Mouse (Mus musculus): ENCODE data around the gene Olfr331. TPM values are rescaled to one million over a fixed set of nuclear protein-coding genes. Genes with fewer than 3 reads are reported as not detected.

Gene Olfr331
- polyA plus RNA-seq, 1 experiment: not detected

DNA sequence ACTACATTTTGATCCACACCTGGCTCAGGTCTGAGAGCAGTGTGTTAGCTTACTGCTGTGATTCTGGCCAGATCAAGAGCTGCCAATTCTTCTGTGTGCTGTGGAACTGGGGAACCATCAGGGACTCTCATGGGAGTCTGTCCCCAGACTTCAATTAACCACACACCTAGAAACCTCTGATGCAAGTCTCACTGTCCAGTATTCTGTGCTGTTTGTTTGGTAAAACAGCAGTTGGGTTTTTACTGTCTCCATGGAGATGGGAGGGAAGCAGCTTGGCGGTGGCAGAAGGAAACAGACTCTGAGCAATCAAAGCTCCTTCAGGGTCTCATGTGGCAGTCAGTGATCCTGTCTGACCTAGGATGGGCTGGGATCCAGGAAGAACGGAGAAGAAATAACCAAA is 9.9 kb downstream of the Olfr331 start, which contains the start of gene Olfr332:
Olfr332 (minus strand) TSS at position 101 of the 400 bp plus-strand sequence.
- TF ChIP-seq POLR2A (IDR thresholded peaks at IDR 0.05; ENCODE audit: control insufficient read depth, extremely low read depth, insufficient read depth, low read length, poor library complexity) (no peak), CTCF (IDR thresholded peaks at IDR 0.05; ENCODE audit: borderline replicate concordance, control insufficient read depth, extremely low read depth, insufficient read depth, low read length, poor library complexity) (no peak)
- Histone ChIP-seq H3K4me1 (replicated peaks; ENCODE audit: control insufficient read depth, insufficient read depth, low read length) (no peaks in the 10 kb centered on the region), H3K4me3 (ENCODE audit: control insufficient read depth, insufficient read depth, low read length) (no peak within 1 kb of the TSS), H3K27ac (ENCODE audit: control insufficient read depth, insufficient read depth, low read length) (no peak within 1 kb of the TSS), H3K27me3 (ENCODE audit: control insufficient read depth, insufficient read depth, low read length) (no peaks in the 10 kb centered on the region), H3K36me3 (ENCODE audit: control insufficient read depth, insufficient read depth, low read length) (no peaks in the 10 kb centered on the region)
- WGBS: 85% methylated on average over 2 of the region's 2 CpGs
- DNase-seq: no peak

DNA sequence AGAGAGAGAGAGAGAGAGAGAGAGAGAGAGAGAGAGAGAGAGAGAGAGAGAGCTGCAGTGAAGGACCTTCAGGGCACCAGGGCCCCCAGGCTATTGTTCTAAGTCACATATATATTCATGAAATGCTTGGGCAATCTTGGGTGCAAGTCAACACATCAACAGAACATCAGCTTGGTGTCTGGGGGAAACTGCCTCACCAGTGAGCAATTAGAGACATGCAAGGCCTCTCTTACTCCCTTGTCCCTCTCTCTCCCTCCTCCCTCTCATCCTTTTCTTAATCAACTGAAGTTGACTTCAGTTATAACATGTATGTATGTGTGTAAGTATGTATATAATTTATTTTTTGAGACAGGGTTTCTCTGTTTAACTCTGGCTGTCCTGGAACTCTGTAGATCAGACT is 40.2 kb downstream of the Olfr331 start, which contains the start of gene Olfr30:
Olfr30 (minus strand) TSS at position 101 of the 400 bp plus-strand sequence.
- Histone ChIP-seq H3K27ac (ENCODE audit: control insufficient read depth, insufficient read depth, low read length) (no peak within 1 kb of the TSS), H3K4me3 (ENCODE audit: control insufficient read depth, insufficient read depth, low read length) (no peak within 1 kb of the TSS), H3K4me1 (replicated peaks; ENCODE audit: control insufficient read depth, insufficient read depth, low read length) (no peaks in the 10 kb centered on the region), H3K27me3 (ENCODE audit: control insufficient read depth, insufficient read depth, low read length) (no peaks in the 10 kb centered on the region), H3K36me3 (ENCODE audit: control insufficient read depth, insufficient read depth, low read length) (no peaks in the 10 kb centered on the region)
- TF ChIP-seq CTCF (IDR thresholded peaks at IDR 0.05; ENCODE audit: borderline replicate concordance, control insufficient read depth, extremely low read depth, insufficient read depth, low read length, poor library complexity) (no peak), POLR2A (IDR thresholded peaks at IDR 0.05; ENCODE audit: control insufficient read depth, extremely low read depth, insufficient read depth, low read length, poor library complexity) (no peak)
- DNase-seq: no peak

DNA sequence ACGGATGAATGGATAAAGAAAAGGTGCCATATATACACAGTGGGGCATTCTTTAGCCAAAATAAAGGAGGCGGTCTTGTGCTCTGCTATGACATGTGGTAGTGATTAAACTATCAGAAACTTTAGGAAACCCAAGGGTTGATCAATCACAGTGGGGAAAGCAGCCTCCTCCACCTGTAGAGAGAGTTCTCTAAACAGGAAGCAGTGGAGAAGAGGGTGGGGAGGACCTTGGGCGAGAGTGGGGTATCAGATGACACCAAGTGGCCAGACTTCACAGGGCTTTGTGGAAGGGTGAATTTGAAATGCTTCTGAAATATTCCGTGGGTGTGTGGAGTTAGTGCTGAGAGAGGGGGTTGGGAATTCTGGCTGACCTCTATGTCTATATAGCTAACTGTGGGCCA is 48.8 kb downstream of the Olfr331 start:
- Histone ChIP-seq H3K27ac (ENCODE audit: control insufficient read depth, insufficient read depth, low read length) (no peak overlapping the region), H3K4me3 (ENCODE audit: control insufficient read depth, insufficient read depth, low read length) (no peak overlapping the region), H3K27me3 (ENCODE audit: control insufficient read depth, insufficient read depth, low read length) (no peaks in the 10 kb centered on the region), H3K4me1 (replicated peaks; ENCODE audit: control insufficient read depth, insufficient read depth, low read length) (no peaks in the 10 kb centered on the region), H3K36me3 (ENCODE audit: control insufficient read depth, insufficient read depth, low read length) (no peaks in the 10 kb centered on the region)
- WGBS: 66% methylated on average over 4 of the region's 4 CpGs
- DNase-seq: no peak
- no peak for TF ChIP-seq CTCF (IDR thresholded peaks at IDR 0.05; ENCODE audit: borderline replicate concordance, control insufficient read depth, extremely low read depth, insufficient read depth, low read length, poor library complexity)
- TF ChIP-seq POLR2A (IDR thresholded peaks at IDR 0.05; ENCODE audit: control insufficient read depth, extremely low read depth, insufficient read depth, low read length, poor library complexity): no peak

DNA sequence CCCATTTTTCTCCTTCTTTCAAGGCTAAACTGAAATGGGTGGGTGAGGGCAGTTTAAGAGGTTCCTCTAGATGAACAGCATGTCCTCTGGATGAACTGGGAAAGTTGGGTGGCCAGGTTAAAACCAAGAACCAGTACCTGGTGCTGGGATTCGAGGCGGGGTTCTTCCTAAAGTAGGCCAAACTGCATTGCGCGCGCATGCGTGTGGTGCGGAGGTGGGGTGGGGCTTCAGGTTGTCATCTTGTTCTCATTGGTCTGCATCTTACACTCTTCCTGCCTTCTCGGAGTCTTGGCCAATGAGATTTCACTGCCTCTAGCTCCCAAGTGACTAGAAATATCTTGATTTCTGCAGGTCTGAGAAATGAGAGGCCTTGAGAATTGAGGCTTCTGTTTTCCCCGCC is 49.6 kb downstream of the Olfr331 start, which contains the start of gene Lypd9:
Lypd9 (minus strand) TSS at position 165 of the 400 bp plus-strand sequence.
- Histone ChIP-seq H3K4me3 (ENCODE audit: control insufficient read depth, insufficient read depth, low read length) (no peak within 1 kb of the TSS), H3K4me1 (replicated peaks; ENCODE audit: control insufficient read depth, insufficient read depth, low read length) (no peaks in the 10 kb centered on the region), H3K27me3 (ENCODE audit: control insufficient read depth, insufficient read depth, low read length) (no peaks in the 10 kb centered on the region), H3K27ac (ENCODE audit: control insufficient read depth, insufficient read depth, low read length) (no peak within 1 kb of the TSS), H3K36me3 (ENCODE audit: control insufficient read depth, insufficient read depth, low read length) (no peaks in the 10 kb centered on the region)
- 97% methylated on average over 9 of the region's 9 CpGs for WGBS
- no peak for DNase-seq
- TF ChIP-seq POLR2A (IDR thresholded peaks at IDR 0.05; ENCODE audit: control insufficient read depth, extremely low read depth, insufficient read depth, low read length, poor library complexity) (no peak), CTCF (IDR thresholded peaks at IDR 0.05; ENCODE audit: borderline replicate concordance, control insufficient read depth, extremely low read depth, insufficient read depth, low read length, poor library complexity) (no peak)

Other genes starting within 250 kb of the Olfr331 start
- 0.07 and 0.29 TPM in 2 replicates for gene 4930438A08Rik, start 227.8 kb downstream of the Olfr331 start, polyA plus RNA-seq (2012; rRNA removed)
- gene Zfp692, start 195.5 kb downstream of the Olfr331 start, polyA plus RNA-seq (2012; rRNA removed): 42.1 and 49.7 TPM in 2 replicates
- gene Zfp672, start 172.2 kb downstream of the Olfr331 start, polyA plus RNA-seq (2012; rRNA removed): 54.1 and 54.5 TPM in 2 replicates
- gene Sh3bp5l, start 171.8 kb downstream of the Olfr331 start, polyA plus RNA-seq (2012; rRNA removed): 41.3 and 43.3 TPM in 2 replicates
- gene Lypd8, start 123.5 kb downstream of the Olfr331 start, polyA plus RNA-seq (2012; rRNA removed): 26.2 and 31.5 TPM in 2 replicates
- 0.77 and 0.92 TPM in 2 replicates for gene 1810065E05Rik, start 81.5 kb downstream of the Olfr331 start, polyA plus RNA-seq (2012; rRNA removed)
- gene Gm12253, start 70.0 kb downstream of the Olfr331 start, polyA plus RNA-seq (2012; rRNA removed): 0.36 and 0.42 TPM in 2 replicates
- not detected in 2 replicates for gene Lypd9, start 49.6 kb downstream of the Olfr331 start, polyA plus RNA-seq (2012; rRNA removed)
- gene Olfr30, start 40.3 kb downstream of the Olfr331 start, polyA plus RNA-seq (2012; rRNA removed): 0.05 TPM in 1 of 2 replicates, not detected in the other
- 0.03 TPM in 1 of 2 replicates, not detected in the other for gene Olfr332, start 10.0 kb downstream of the Olfr331 start, polyA plus RNA-seq (2012; rRNA removed)
- 0.29 and 0.50 TPM in 2 replicates for gene Olfr330, start 32.3 kb upstream of the Olfr331 start, polyA plus RNA-seq (2012; rRNA removed)
- 0.11 and 0.51 TPM in 2 replicates for gene Olfr329-ps, start 43.9 kb upstream of the Olfr331 start, polyA plus RNA-seq (2012; rRNA removed)
- 0.10 TPM in 1 of 2 replicates, not detected in the other for gene Olfr328, start 53.1 kb upstream of the Olfr331 start, polyA plus RNA-seq (2012; rRNA removed)
- gene Olfr224, start 68.0 kb upstream of the Olfr331 start, polyA plus RNA-seq (2012; rRNA removed): 0.27 and 0.69 TPM in 2 replicates
- gene Olfr325, start 75.2 kb upstream of the Olfr331 start, polyA plus RNA-seq (2012; rRNA removed): 0.32 TPM in 1 of 2 replicates, not detected in the other
- gene Olfr324, start 92.5 kb upstream of the Olfr331 start, polyA plus RNA-seq (2012; rRNA removed): not detected in 2 replicates
- 3.7 and 5.3 TPM in 2 replicates for gene 2210407C18Rik, start 113.5 kb upstream of the Olfr331 start, polyA plus RNA-seq (2012; rRNA removed)
- 0.58 TPM in 1 of 2 replicates, not detected in the other for gene Olfr323, start 127.9 kb upstream of the Olfr331 start, polyA plus RNA-seq (2012; rRNA removed)
- gene Trim58, start 137.9 kb upstream of the Olfr331 start, polyA plus RNA-seq (2012; rRNA removed): 0.59 and 0.75 TPM in 2 replicates
- 0.07 TPM in 1 of 2 replicates, not detected in the other for gene Olfr322, start 156.2 kb upstream of the Olfr331 start, polyA plus RNA-seq (2012; rRNA removed)
- not detected in 2 replicates for gene Olfr320, start 178.5 kb upstream of the Olfr331 start, polyA plus RNA-seq (2012; rRNA removed)
- not detected in 2 replicates for gene Olfr319, start 196.6 kb upstream of the Olfr331 start, polyA plus RNA-seq (2012; rRNA removed)
- not detected in 2 replicates for gene Olfr318, start 221.4 kb upstream of the Olfr331 start, polyA plus RNA-seq (2012; rRNA removed)
- gene Olfr317, start 236.6 kb upstream of the Olfr331 start, polyA plus RNA-seq (2012; rRNA removed): not detected in 2 replicates